Mouse (Mus musculus) MEL (cell line): ENCODE measurements around the gene Aurkaip1. TPM values are rescaled to one million over a fixed set of nuclear protein-coding genes. Genes with fewer than 3 reads are reported as not detected.

Source experiments
- DNase-seq: peaks from one replicate; pipeline ENCODE4 v3.0.0; 2011; ENCODE audit warnings: low read depth, low spot score
- H3K27ac ChIP-seq: 2 replicates; pipeline ENCODE4 v1.5.1; 2012; ENCODE audit warnings: low read depth, mild to moderate bottlenecking, control low read depth, low read length, moderate library complexity; ENCODE audit not compliant: control insufficient read depth
- H3K27me3 ChIP-seq, 2 experiments: fragments of 150-350 bp in 1 of 2; sonication (generic) in 1 of 2; 2 replicates each; pipeline ENCODE4 v1.6.1; 2012; ENCODE audit warnings: low read length in 2 of 2, mild to moderate bottlenecking in 2 of 2, improper control_type of control experiment in 1 of 2, moderate library complexity in 1 of 2; ENCODE audit not compliant: insufficient read depth in 2 of 2, control insufficient read depth in 1 of 2
- H3K36me3 ChIP-seq, 2 experiments: 2 replicates each; pipeline ENCODE4 v1.6.1; 2012 to 2014; ENCODE audit warnings: low read length in 2 of 2, improper control_type of control experiment in 1 of 2, inconsistent platforms in 1 of 2, mild to moderate bottlenecking in 1 of 2; ENCODE audit not compliant: insufficient read depth in 2 of 2, control insufficient read depth in 1 of 2
- H3K4me1 ChIP-seq, 2 experiments: fragments of 150-350 bp in 1 of 2; sonication (generic) in 1 of 2; 2 replicates each; pipeline ENCODE4 v1.6.1; 2012; ENCODE audit warnings: low read length in 2 of 2, improper control_type of control experiment in 1 of 2, mild to moderate bottlenecking in 1 of 2; ENCODE audit not compliant: insufficient read depth in 2 of 2, control insufficient read depth in 1 of 2
- H3K4me3 ChIP-seq, 2 experiments: fragments of 150-350 bp in 1 of 2; sonication (generic) in 1 of 2; 2 replicates each; pipeline ENCODE4 v1.5.1; 2012; ENCODE audit warnings: low read depth in 2 of 2, low read length in 2 of 2, mild to moderate bottlenecking in 2 of 2, moderate library complexity in 2 of 2, control low read depth in 1 of 2, improper control_type of control experiment in 1 of 2; ENCODE audit not compliant: control insufficient read depth in 1 of 2, insufficient read depth in 1 of 2
- H3K79me2 ChIP-seq: 2 replicates; pipeline ENCODE4 v1.6.1; 2012; ENCODE audit warnings: mild to moderate bottlenecking, low read length, moderate library complexity; ENCODE audit not compliant: control insufficient read depth, poor library complexity, insufficient read depth
- H3K9ac ChIP-seq: 2 replicates; pipeline ENCODE4 v1.6.1; 2012; ENCODE audit warnings: low read depth, mild to moderate bottlenecking, control low read depth, low read length, moderate library complexity; ENCODE audit not compliant: control insufficient read depth, poor library complexity, severe bottlenecking
- H3K9me3 ChIP-seq: fragments of 150-350 bp; sonication (generic); replicated peaks from 2 replicates; pipeline ENCODE4 v1.6.1; 2012; ENCODE audit warnings: mild to moderate bottlenecking, low read length, improper control_type of control experiment, moderate library complexity; ENCODE audit not compliant: insufficient read depth
- BHLHE40 ChIP-seq: IDR thresholded peaks from 2 replicates; pipeline ENCODE4 v1.6.1; 2012; ENCODE audit warnings: low read depth, mild to moderate bottlenecking, inconsistent platforms, low read length, improper control_type of control experiment, borderline replicate concordance
- CHD1 ChIP-seq: IDR thresholded peaks from 2 replicates; pipeline ENCODE4 v1.6.1; 2012; ENCODE audit warnings: low read depth, mild to moderate bottlenecking, inconsistent platforms, low read length, improper control_type of control experiment
- CHD2 ChIP-seq: IDR thresholded peaks from 2 replicates; pipeline ENCODE4 v1.6.1; 2011; ENCODE audit warnings: low read length, improper control_type of control experiment
- CTCF ChIP-seq, 3 experiments: IDR thresholded peaks in 2 of 3; conservative IDR thresholded peaks in 1 of 3; 2 replicates each; pipeline ENCODE4 v1.5.1; 2011 to 2012; ENCODE audit warnings: low read length in 3 of 3, low read depth in 2 of 3, mild to moderate bottlenecking in 2 of 3, improper control_type of control experiment in 1 of 3, inconsistent platforms in 1 of 3, mixed read lengths in 1 of 3, moderate library complexity in 1 of 3; ENCODE audit not compliant: control insufficient read depth in 1 of 3, insufficient read depth in 1 of 3, poor library complexity in 1 of 3, severe bottlenecking in 1 of 3
- E2F4 ChIP-seq: IDR thresholded peaks from 2 replicates; pipeline ENCODE4 v1.6.1; 2011; ENCODE audit warnings: low read depth, low read length, improper control_type of control experiment, borderline replicate concordance
- ELF1 ChIP-seq: IDR thresholded peaks from 2 replicates; pipeline ENCODE4 v1.6.1; 2014; ENCODE audit warnings: low read depth, mild to moderate bottlenecking, inconsistent platforms, low read length, improper control_type of control experiment, moderate library complexity
- EP300 ChIP-seq, 2 experiments: IDR thresholded peaks; 2 replicates each; pipeline ENCODE4 v1.6.1; 2011; ENCODE audit warnings: improper control_type of control experiment in 2 of 2, low read length in 2 of 2, low read depth in 1 of 2, mild to moderate bottlenecking in 1 of 2
- ETS1 ChIP-seq: IDR thresholded peaks from 2 replicates; pipeline ENCODE4 v1.6.1; 2012; ENCODE audit warnings: low read depth, mild to moderate bottlenecking, inconsistent platforms, low read length, improper control_type of control experiment, moderate library complexity
- GABPA ChIP-seq: IDR thresholded peaks from 2 replicates; pipeline ENCODE4 v1.6.1; 2012; ENCODE audit warnings: low read depth, mild to moderate bottlenecking, inconsistent platforms, low read length, improper control_type of control experiment, moderate library complexity
- GATA1 ChIP-seq: IDR thresholded peaks from 2 replicates; pipeline ENCODE4 v1.6.1; 2011; ENCODE audit warnings: low read depth, low read length, improper control_type of control experiment
- HCFC1 ChIP-seq: IDR thresholded peaks from 2 replicates; pipeline ENCODE4 v1.6.1; 2012; ENCODE audit warnings: low read depth, mild to moderate bottlenecking, inconsistent platforms, low read length, improper control_type of control experiment, moderate library complexity
- JUND ChIP-seq: IDR thresholded peaks from 2 replicates; pipeline ENCODE4 v1.6.1; 2011; ENCODE audit warnings: low read depth, mild to moderate bottlenecking, improper control_type of control experiment, low read length
- KAT2A ChIP-seq: conservative IDR thresholded peaks from 2 replicates; pipeline ENCODE4 v1.6.1; 2012; ENCODE audit warnings: low read depth, low read length, improper control_type of control experiment, inconsistent platforms
- MAFK ChIP-seq: IDR thresholded peaks from 2 replicates; pipeline ENCODE4 v1.6.1; 2011; ENCODE audit warnings: low read depth, mild to moderate bottlenecking, low read length, improper control_type of control experiment, borderline replicate concordance
- MAX ChIP-seq: IDR thresholded peaks from 2 replicates; pipeline ENCODE4 v1.6.1; 2011; ENCODE audit warnings: low read length, improper control_type of control experiment
- MAZ ChIP-seq: IDR thresholded peaks from 2 replicates; pipeline ENCODE4 v1.6.1; 2012; ENCODE audit warnings: low read depth, mild to moderate bottlenecking, inconsistent platforms, low read length, improper control_type of control experiment
- MEF2A ChIP-seq: IDR thresholded peaks from 2 replicates; pipeline ENCODE4 v1.6.1; 2014; ENCODE audit warnings: low read depth, mild to moderate bottlenecking, inconsistent platforms, low read length, improper control_type of control experiment; ENCODE audit not compliant: poor library complexity, insufficient replicate concordance, severe bottlenecking; ENCODE audit errors: extremely low read depth
- MXI1 ChIP-seq: IDR thresholded peaks from 2 replicates; pipeline ENCODE4 v1.6.1; 2011; ENCODE audit warnings: mild to moderate bottlenecking, low read depth, low read length, improper control_type of control experiment
- MYB ChIP-seq: IDR thresholded peaks from 2 replicates; pipeline ENCODE4 v1.6.1; 2011; ENCODE audit warnings: mild to moderate bottlenecking, low read depth, low read length, improper control_type of control experiment
- MYC ChIP-seq: IDR thresholded peaks from 2 replicates; pipeline ENCODE4 v1.6.1; 2011; ENCODE audit warnings: low read depth, mild to moderate bottlenecking, low read length, improper control_type of control experiment, moderate library complexity
- NRF1 ChIP-seq: IDR thresholded peaks from 2 replicates; pipeline ENCODE4 v1.6.1; 2014; ENCODE audit warnings: low read depth, mild to moderate bottlenecking, inconsistent platforms, low read length, improper control_type of control experiment, moderate library complexity; ENCODE audit not compliant: poor library complexity, insufficient read depth, severe bottlenecking
- POLR2A ChIP-seq, 2 experiments: IDR thresholded peaks; 2 replicates each; pipeline ENCODE4 v1.6.1; 2011 to 2012; ENCODE audit warnings: low read length in 2 of 2, mild to moderate bottlenecking in 2 of 2, control low read depth in 1 of 2, improper control_type of control experiment in 1 of 2, low read depth in 1 of 2, moderate library complexity in 1 of 2; ENCODE audit not compliant: control insufficient read depth in 1 of 2, insufficient read depth in 1 of 2, poor library complexity in 1 of 2
- POLR2AphosphoS2 ChIP-seq: IDR thresholded peaks from 2 replicates; pipeline ENCODE4 v1.6.1; 2011; ENCODE audit warnings: low read length, improper control_type of control experiment
- POLR2AphosphoS5 ChIP-seq: IDR thresholded peaks from 2 replicates; pipeline ENCODE4 v1.6.1; 2012; ENCODE audit warnings: low read depth, borderline replicate concordance, mild to moderate bottlenecking, inconsistent platforms, low read length, moderate library complexity, mixed read lengths
- RAD21 ChIP-seq: IDR thresholded peaks from 2 replicates; pipeline ENCODE4 v1.6.1; 2011; ENCODE audit warnings: mild to moderate bottlenecking, low read depth, low read length, improper control_type of control experiment
- RCOR1 ChIP-seq: IDR thresholded peaks from 2 replicates; pipeline ENCODE4 v1.6.1; 2012; ENCODE audit warnings: low read depth, mild to moderate bottlenecking, inconsistent platforms, low read length, improper control_type of control experiment
- SMC3 ChIP-seq: IDR thresholded peaks from 2 replicates; pipeline ENCODE4 v1.6.1; 2011; ENCODE audit warnings: low read depth, low read length, improper control_type of control experiment
- TAL1 ChIP-seq: IDR thresholded peaks from 2 replicates; pipeline ENCODE4 v1.6.1; 2012; ENCODE audit warnings: mild to moderate bottlenecking, inconsistent platforms, low read length, moderate library complexity, mixed read lengths
- TBP ChIP-seq: IDR thresholded peaks from 2 replicates; pipeline ENCODE4 v1.8.0; 2011; ENCODE audit warnings: low read depth, low read length, improper control_type of control experiment
- TCF12 ChIP-seq: IDR thresholded peaks from 2 replicates; pipeline ENCODE4 v1.6.1; 2014; ENCODE audit warnings: low read depth, mild to moderate bottlenecking, inconsistent platforms, low read length, improper control_type of control experiment, moderate library complexity
- UBTF ChIP-seq: IDR thresholded peaks from 2 replicates; pipeline ENCODE4 v1.6.1; 2012; ENCODE audit warnings: low read depth, mild to moderate bottlenecking, inconsistent platforms, low read length, improper control_type of control experiment, moderate library complexity, borderline replicate concordance; ENCODE audit not compliant: insufficient read depth
- USF1 ChIP-seq: IDR thresholded peaks from 2 replicates; pipeline ENCODE4 v1.6.1; 2014; ENCODE audit warnings: low read depth, mild to moderate bottlenecking, inconsistent platforms, low read length, improper control_type of control experiment, moderate library complexity
- USF2 ChIP-seq, 2 experiments: IDR thresholded peaks; 2 replicates each; pipeline ENCODE4 v1.6.1; 2011 to 2012; ENCODE audit warnings: improper control_type of control experiment in 2 of 2, low read length in 2 of 2, borderline replicate concordance in 1 of 2, inconsistent platforms in 1 of 2, low read depth in 1 of 2, mild to moderate bottlenecking in 1 of 2; ENCODE audit not compliant: insufficient read depth in 1 of 2
- ZC3H11A ChIP-seq: IDR thresholded peaks from 2 replicates; pipeline ENCODE4 v1.6.1; 2012; ENCODE audit warnings: low read depth, mild to moderate bottlenecking, inconsistent platforms, low read length, improper control_type of control experiment
- ZKSCAN1 ChIP-seq: IDR thresholded peaks from 2 replicates; pipeline ENCODE4 v1.6.1; 2012; ENCODE audit warnings: low read depth, mild to moderate bottlenecking, inconsistent platforms, low read length, improper control_type of control experiment, moderate library complexity
- ZMIZ1 ChIP-seq: IDR thresholded peaks from 2 replicates; pipeline ENCODE4 v1.6.1; 2012; ENCODE audit warnings: low read depth, mild to moderate bottlenecking, inconsistent platforms, low read length, improper control_type of control experiment, moderate library complexity
- ZNF384 ChIP-seq: IDR thresholded peaks from 2 replicates; pipeline ENCODE4 v1.6.1; 2012; ENCODE audit warnings: low read depth, mild to moderate bottlenecking, inconsistent platforms, low read length, improper control_type of control experiment
- polyA plus RNA-seq, 2 experiments: library from polyadenylated mRNA; stranded (reverse) in 1 of 2; unstranded in 1 of 2; fragments of >175 nt in 1 of 2; fragments of >200 nt in 1 of 2; gene quantifications; 2 replicates each; pipeline versions ENCODE4 v1.2.1 to v1.2.4; 2012; ENCODE audit warnings: low replicate concordance in 2 of 2, low read depth in 1 of 2; ENCODE audit not compliant: insufficient read length in 2 of 2, insufficient read depth in 1 of 2, missing spikeins in 1 of 2
- total RNA-seq: library from RNA; depleted of rRNA; stranded (reverse); fragments of 300-350 nt; gene quantifications from 2 replicates; pipeline ENCODE4 v1.2.3, GENCODE M21; 2012

Gene Aurkaip1
- total and polyA plus RNA-seq, 3 experiments, result 153 to 203 TPM; not detected in 1

GRCm38 (mm10) chr4:155788300-155788699 lies 42.8 kb upstream of the Aurkaip1 start:
- DNase-seq, result peak; percentile 89
- Histone ChIP-seq H3K9me3 (no peaks in the 10 kb centered on the region), H3K4me1 (peaks cover 14 to 23% of the 10 kb centered on the region in 2 experiments), H3K79me2 (no peaks in the 10 kb centered on the region; the same call in 1 of the 2 replicates), H3K27me3 (no peaks in the 10 kb centered on the region), H3K4me3 (no peak overlapping the region), H3K9ac (no peak overlapping the region), H3K36me3 (peaks cover 0 to 18% of the 10 kb centered on the region in 2 experiments; a peak in 2 of 4 replicates), H3K27ac (peak overlapping the region; percentile 85)
- no peak for TF ChIP-seq POLR2AphosphoS5
- TF ChIP-seq POLR2AphosphoS2, result peak; percentile 39; the same call in 1 of the 2 replicates
- TF ChIP-seq KAT2A, result no peak; the same call in 1 of the 2 replicates
- no peak for TF ChIP-seq E2F4
- peak; percentile 91 for TF ChIP-seq RCOR1
- TF ChIP-seq CTCF (IDR thresholded peaks at IDR 0.05 in 2 of 3, conservative IDR thresholded peaks at IDR 0.05 in 1 of 3; ENCODE audit: control insufficient read depth in 1 of 3, insufficient read depth in 1 of 3, low read depth in 2 of 3, low read length in 3 of 3, poor library complexity in 1 of 3, severe bottlenecking in 1 of 3), result no peak
- no peak for TF ChIP-seq MXI1
- TF ChIP-seq ZC3H11A, result no peak
- TF ChIP-seq MYC, result peak; percentile 21; the same call in 1 of the 2 replicates
- no peak for TF ChIP-seq GABPA
- 0 out of 2 replicates have a peak, but pooled peaks have one; percentile 0 for TF ChIP-seq NRF1
- TF ChIP-seq BHLHE40, result no peak
- no peak for TF ChIP-seq POLR2A (IDR thresholded peaks at IDR 0.05; ENCODE audit: control insufficient read depth in 1 of 2, insufficient read depth in 1 of 2, low read depth in 1 of 2, low read length in 2 of 2, poor library complexity in 1 of 2)
- TF ChIP-seq TBP, result no peak
- TF ChIP-seq EP300 (IDR thresholded peaks at IDR 0.05; ENCODE audit: low read depth in 1 of 2, low read length in 2 of 2), result peak; percentile 93 to 96
- TF ChIP-seq MYB, result no peak
- no peak for TF ChIP-seq USF1
- 0 out of 2 replicates have a peak, but pooled peaks have one; percentile 12 for TF ChIP-seq JUND
- no peak for TF ChIP-seq ZMIZ1
- TF ChIP-seq USF2 (IDR thresholded peaks at IDR 0.05; ENCODE audit: borderline replicate concordance in 1 of 2, insufficient read depth in 1 of 2, low read depth in 1 of 2, low read length in 2 of 2), result no peak
- peak; percentile 82 for TF ChIP-seq ETS1
- peak; percentile 25; the same call in 1 of the 2 replicates for TF ChIP-seq MAX
- no peak for TF ChIP-seq ZKSCAN1
- no peak for TF ChIP-seq SMC3
- TF ChIP-seq MEF2A, result no peak
- TF ChIP-seq ELF1, result 0 out of 2 replicates have a peak, but pooled peaks have one; percentile 45
- no peak for TF ChIP-seq MAZ
- peak; percentile 95 for TF ChIP-seq GATA1
- TF ChIP-seq RAD21, result no peak
- no peak for TF ChIP-seq ZNF384
- TF ChIP-seq TAL1, result peak; percentile 95
- no peak for TF ChIP-seq CHD1
- peak; percentile 95 for TF ChIP-seq TCF12
- TF ChIP-seq HCFC1, result peak; percentile 46; the same call in 1 of the 2 replicates
- TF ChIP-seq CHD2, result no peak; the same call in 1 of the 2 replicates
- TF ChIP-seq MAFK, result peak; percentile 70; the same call in 1 of the 2 replicates
- TF ChIP-seq UBTF, result no peak
